Mouse (Mus musculus) cerebellum, adult 11 months (tissue): ENCODE data around the gene Pcdh9.
A peak's percentile ranks its signal among the peaks of the same experiment; 100 is the strongest.

Source experiments
- DNase-seq: peaks from one replicate; pipeline ENCODE4 v3.0.0; 2022

Pcdh9 gene

DNA sequence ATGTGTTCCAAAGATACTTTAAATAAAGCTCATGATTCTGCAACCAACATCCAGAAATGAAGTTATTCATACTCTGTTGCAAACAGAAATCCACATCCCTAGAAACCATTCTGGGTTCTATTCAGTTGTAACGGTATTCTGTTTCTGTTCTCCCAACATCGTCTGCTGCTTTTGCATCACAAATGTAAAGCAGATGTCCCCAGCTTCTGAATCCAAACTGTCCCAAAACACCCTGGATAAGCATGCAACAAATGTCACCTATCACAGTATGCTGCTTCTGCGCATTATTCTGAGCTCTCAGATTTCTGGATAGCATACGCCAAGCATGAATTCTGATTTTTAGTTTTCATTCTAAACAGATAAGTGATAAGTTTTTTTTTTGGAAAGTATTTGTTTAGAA, 516.3 kb downstream of the Pcdh9 start:
- DNase-seq = no peak

DNA sequence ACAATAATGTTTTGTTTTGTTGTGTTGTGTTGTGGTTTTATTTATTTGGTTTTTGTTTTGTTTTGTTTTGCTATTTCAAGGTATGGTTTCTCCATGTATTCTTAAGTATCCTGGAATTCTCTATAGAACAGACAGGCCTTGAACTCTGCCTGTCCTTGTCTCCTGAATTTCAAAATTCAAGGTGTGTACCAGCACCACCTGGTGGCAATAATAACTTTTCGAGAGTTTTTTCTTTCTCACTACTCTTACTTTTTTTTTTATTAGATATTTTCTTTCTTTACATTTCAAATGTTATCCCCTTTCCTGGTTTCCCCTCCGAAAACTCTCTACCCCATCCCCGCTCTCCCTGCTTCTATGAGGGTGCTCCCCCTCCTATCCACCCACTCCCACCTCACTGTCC, 536.3 kb downstream of the Pcdh9 start:
- no peak for DNase-seq

DNA sequence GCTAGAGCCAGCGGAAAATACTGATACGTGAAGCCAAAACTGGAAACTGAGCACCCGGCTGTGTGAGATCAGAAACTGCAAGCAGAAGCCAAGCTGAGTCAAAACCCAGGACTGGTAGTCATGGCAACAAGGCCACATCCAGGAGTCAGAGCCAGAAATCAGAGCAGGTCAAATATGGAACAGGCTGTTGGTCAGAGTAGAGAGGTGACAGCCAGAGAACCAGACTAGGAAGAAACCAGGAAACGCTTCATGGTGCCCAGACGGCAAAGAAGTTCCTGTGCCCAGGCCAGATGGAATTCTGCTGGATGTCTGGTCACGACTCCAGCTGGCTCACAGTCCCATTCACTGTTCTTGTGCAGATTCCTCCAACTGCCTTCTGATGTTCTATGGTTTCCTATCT, 539.6 kb downstream of the Pcdh9 start:
- DNase-seq = peak; percentile 89

DNA sequence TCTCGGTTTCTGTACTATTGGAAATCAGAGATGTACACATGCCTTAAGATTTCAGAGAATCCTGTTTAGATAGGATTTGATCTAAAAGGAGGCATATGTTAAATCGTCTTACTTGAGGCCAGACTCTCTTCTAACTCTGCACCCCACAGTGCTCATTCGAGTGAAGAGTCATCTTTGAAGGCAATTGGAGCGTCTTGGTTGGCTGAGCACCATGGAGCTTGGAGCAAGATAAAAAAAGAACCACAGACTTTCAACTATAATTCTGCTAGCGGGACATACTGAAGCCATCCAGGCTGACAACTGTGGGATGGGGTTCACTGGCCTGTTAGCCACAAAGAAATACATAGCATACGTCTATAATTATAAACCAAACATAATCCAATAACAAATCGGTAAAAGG, 541.3 kb downstream of the Pcdh9 start:
- peak; percentile 33 for DNase-seq

DNA sequence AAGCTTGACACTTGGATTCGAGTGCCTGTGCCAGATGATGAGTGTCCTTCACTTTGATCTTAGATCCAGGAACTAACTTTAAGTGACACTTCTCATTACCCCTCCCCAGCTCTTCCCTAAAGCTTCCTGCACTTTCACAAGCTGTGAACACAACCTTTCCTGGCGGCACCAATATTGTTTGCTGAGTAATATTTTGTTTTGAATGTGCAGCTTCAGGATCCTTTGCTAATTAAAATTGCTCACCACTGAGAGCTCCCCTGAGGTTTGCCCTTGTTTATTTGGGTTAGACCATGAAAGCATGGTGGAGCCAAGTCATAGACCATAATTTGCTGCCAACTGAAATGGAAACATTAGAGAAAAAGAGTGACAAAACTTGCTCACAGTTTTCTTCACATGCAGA, 543.4 kb downstream of the Pcdh9 start:
- DNase-seq = no peak

DNA sequence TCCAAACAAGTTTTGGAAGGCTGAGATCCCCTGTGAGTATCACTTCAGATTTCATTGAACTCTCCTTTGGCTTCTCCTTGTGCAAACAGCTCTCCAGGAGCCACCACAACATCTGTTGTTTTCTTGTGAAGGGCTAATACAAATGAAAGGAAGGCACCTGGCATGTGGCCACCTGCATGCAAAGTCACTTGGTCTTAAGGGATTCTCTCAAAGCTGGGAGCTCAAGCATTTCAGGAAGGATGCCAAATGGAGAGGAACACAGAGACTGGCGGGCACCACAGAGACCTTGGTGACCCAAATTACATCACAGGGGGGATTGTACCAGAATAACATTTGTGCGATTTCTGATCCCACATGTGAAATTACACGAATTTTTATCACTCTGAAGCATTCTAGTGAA, 547.7 kb downstream of the Pcdh9 start:
- peak; percentile 35 for DNase-seq

DNA sequence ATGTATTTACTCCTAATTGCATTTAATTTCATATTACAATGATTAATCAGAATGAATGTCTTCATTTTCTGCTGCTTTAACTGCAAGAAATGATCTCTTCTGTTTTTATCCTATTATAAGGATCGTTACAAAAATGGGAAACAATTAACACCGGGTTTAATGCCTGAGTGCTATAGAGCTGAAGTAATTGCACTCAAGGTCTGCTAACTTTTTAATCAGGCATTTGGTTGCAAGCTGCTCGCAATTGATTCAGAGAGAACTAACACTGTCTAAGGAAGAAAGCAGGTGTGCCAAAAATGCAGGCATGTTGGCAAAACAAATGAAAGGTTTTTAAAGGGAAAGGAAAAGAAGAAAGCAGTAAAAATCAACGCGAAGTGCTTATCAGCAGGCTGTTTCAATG, 549.1 kb downstream of the Pcdh9 start:
- no peak for DNase-seq

DNA sequence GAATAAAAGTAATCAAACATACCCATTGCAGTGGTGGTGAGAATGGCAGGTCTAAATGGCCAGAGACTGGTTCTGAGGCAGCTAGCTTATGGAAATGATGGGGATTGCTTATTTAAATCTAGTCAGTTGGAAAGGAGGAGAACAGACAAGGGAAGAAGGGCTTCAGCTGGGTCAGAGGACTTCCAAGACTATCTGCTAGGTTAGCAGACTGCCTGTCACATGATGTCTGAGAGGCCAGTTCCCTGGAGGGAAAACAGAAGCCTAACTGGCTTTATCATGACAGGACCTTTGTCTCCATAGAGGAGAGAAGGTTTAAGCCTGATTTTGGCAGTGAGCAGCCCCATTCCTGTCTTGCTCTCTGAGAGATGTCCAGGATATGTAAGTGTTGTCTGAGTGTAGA, 561.2 kb downstream of the Pcdh9 start:
- no peak for DNase-seq

DNA sequence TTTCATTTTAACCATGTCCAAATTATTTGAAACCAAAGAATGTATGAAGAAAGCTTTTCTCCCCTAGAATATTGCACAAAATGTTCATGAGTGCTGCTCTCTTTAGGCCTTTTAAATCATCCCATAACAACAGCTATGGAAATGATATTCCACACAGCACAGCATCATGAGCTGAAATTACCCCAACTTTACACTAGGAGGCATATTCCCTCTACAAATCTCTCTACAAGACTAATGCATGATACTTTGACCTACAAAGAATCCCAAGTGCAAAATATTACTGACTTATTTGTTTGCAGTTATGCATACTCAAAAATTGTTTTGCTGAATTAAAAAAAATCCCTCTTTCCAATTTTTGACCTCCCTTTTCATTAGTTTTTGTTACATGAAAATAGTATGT, 573.1 kb downstream of the Pcdh9 start:
- DNase-seq = no peak

DNA sequence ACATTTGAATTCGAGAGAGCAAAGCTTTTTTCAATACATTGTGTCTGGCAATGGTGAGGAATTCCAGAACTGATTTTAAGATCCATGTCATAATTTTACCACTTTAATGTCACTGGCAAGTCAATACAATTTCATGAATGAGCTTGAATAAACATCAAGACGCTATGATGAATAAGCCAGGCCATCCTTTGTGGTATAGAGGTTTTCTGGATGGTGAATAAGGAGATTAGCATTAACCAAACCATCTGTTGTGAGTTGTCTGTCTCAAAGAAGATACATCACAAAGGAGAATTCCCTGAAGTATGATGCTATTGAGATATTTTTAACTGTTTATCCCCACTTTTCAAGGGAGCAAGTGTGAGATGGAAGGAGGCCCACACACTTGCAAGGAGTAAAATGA, 602.1 kb downstream of the Pcdh9 start:
- DNase-seq = no peak

DNA sequence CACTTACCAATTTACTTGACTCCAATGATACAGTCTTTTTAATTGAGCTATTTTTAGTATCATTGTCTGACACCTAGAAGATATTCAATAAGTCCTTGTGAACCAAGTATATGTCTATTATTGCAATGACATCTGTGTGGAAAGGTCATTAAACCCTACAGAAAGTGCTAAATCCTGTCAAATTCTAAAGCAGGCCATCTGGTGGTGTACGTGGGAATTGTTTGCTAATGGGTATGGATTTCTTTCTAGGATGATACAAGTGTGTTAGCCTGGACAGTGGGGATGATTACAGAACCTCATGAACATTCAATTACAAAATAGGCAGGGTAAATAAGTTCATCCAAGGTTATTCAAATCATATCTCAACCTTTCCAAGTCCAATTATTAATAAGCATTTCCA, 602.8 kb downstream of the Pcdh9 start:
- no peak for DNase-seq

DNA sequence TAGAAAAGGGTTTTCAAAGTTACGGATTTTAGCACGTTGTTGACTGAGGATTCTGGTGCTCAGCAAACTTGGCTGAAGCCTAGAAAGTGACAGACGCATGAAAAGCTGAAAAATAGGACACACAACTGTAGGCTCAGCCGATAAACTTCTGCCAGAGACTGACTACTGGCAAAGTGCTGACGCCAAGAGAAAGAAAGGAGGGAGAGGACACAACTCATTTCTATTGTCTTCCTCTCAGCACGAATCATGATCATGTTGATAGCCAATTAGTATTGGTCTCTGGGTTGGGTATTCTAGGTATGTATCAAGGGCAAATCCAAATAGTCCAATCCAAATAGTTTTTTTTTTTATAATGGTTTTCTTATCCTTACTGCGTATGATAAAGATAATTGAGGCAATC, 605.3 kb downstream of the Pcdh9 start:
- no peak for DNase-seq

DNA sequence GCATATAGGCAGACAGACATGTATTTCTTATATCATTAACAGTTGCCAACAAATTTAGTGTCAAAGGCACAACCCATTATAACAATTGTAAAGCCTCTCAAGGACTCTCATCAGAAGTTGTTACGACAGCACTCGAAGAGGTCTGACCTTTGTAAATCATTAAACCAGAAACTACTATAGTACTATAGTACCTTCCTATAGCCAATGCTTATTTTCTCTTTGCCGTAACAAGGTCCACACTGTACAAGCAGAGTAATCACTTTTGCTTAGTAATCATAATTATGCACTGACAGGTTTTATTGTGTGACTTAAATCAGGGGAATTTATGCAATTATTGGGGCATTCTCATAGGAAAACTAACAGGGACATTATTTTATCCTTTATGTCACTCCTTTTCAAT, 606.5 kb downstream of the Pcdh9 start:
- no peak for DNase-seq

DNA sequence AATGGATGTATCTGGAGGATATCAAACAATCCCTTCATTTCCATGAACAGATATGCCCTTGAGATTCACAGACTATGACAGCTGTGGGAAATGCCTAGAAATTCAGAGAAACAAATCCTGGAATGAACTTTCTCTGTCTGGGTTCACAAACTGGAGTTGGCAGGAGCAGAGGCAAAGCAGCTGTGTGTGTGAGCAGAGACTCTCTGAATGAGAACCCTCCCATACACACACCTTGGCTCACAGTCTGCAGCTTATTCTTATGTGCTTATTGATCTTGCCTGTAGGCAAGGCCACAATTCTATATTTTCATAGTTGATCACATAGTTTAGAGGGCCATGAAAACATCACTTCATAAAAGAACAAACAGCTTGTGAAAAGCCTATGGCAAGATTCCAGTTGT, 614.8 kb downstream of the Pcdh9 start:
- no peak for DNase-seq

DNA sequence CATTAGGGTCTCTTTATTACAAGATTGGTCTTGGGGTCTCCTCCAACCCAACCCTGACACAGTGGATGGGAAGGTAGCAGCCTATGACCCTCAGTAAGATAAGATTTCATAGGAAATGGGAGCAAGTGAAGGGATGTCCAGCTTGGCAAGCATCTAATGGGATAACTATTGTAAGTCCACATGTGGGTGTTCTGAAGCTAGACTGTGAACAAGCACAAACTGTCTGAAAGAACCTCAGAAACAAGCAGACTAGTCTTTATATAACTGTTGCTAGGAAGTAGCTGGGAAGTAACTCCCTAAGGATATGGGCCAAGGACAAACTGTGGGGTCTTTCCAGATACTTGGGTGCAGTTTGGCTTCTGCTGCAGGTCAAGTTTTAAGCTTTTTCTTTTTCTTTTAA, 615.7 kb downstream of the Pcdh9 start:
- no peak for DNase-seq

DNA sequence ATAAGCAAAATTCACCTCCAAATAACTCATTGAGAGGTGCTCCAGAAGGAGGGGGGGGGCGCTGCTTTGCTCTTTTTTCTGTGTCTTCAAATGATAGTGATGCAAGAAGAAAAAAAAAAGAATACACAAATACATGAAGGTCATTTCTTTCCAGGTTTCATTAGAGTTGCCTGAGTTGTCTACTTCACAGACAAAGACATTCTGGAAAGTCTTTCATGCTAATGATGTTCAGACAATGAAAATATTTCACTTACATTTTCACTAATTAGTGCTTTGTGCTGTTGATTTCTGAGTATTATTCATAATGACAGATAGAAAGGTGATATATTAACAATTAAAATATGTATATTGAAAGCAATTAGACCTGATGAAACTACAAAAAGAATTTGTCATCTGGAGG, 637.1 kb downstream of the Pcdh9 start:
- DNase-seq = no peak

DNA sequence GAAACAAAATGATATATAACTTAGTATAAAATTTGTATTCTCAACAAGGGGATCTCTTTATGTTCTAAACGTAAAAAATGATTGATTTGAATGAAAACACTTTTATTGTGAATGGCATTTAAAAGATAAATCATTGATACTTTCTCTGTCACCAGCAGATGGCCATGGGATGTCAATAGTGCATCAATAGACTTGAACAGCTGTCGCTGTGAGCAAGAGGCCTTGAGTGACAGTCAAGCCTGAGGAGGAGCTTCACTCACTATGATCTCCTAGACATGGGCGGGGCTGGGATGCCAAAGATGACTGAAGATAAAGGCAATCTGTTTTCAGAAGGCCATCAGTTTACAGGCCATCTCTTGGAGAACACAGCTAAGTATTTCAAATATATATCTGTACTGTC, 650.2 kb downstream of the Pcdh9 start:
- no peak for DNase-seq

DNA sequence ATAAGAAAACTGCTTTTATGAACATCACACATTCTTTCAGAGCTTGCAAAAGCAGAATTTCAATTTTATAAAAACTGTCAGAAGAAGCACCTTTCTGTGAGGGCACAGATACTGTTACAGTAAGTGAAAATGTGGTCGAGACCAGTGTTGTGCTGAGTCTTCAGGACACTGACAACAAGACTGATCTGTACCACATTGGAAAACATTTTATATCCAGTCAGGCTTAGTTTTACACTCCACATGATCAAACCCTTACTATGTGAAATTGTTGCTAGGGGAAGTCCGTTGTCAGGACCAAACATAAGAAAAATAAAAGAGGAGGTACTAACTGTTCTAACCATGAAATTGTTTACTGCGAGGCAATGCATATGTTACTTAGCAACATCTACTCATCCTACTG, 656.1 kb downstream of the Pcdh9 start:
- DNase-seq = no peak

DNA sequence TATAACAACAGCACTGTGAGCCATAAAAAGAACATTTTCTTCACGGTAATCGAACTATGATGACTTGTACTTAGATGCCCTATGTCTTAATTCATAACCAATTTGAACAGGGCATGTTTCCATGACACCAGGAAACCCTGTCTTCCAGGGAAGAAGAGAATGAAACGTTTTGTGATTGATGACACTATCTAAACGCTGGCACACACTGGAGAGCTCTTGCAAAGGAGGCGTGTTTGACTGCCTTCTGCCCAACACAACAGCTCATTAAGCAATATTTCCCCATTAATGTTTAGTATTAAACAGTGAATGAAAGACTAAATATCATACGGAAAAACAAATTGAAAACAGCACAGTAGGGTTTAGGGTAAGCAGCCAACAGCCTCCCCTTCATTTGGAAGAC, 656.9 kb downstream of the Pcdh9 start:
- no peak for DNase-seq

DNA sequence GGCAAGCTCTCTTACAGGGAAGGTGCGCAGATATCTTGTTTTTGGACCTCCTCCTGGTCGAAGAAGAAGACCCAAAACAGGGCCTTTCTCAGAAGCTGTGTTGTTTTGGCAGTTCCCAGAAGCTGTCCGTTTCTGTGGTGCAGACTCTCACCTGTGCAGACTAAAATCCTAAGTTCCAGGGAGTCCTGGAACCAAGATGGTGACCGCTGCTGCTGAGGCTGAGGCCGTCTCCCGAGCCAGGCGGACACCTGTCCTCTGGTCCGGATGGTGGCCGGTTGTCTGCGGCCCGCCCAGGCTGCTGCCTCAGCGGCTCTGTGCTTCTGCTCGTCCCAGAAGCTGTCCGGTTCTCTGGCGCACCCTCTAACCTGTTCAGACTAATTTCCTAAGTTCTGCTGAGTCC, 675.6 kb downstream of the Pcdh9 start:
- DNase-seq = peak; percentile 53

DNA sequence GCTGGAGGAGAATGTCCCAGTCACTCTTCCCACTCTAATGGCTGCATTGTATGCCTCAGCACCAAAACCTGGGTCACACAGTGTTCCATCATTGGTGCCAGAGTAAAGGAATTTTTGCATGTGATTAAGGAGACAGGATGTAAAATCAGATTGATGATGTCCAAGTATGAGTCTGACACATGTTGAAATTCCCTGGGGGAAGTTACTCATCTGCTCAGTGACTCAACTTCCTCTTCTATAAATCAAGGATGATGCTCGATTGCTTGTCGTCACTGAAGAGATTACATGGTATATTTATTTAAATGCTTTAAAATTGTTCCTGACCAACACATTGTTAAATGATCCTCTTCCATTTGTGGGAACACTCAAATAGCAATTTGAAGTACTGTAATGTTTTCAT, 690.7 kb downstream of the Pcdh9 start:
- no peak for DNase-seq

DNA sequence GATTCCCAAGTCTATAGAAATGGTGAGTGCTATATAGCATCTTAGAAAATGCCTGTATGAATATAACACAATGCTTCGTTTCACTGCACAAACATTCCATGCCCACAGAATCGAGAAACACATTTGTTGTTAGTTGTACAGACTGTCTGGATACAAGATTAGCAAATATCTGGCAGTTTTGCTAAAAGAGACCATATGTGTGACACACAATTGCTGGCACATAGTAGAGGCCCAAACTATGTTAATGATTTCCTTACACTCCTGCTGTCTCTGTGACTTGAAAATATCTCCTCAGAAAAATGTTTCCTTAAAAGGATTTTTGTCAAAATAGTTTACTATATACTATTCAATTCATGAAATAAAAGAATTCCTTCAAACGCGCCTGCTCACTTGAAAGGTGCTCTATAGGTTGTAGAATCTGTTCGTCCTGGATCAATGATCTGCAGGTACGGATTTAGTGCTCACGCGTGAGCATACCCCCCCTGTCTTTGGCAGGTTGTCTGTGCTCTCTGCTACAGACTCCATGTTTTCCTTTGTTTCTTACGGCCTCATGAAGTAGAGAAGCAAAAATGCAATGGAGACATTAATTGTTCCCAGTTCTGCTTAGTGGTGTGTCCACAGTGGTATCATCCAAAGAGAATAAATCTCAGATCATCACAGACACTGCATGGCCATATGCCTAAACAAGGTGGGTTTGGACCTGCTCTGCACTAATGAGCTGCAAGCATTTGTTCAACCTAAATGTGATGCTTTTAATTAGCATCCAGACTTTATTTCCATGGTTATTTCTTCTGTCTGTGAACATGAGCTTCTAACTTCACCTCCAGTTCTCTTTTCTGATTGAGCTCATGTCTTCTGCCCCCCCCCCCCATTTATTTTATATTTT, 707.6 kb downstream of the Pcdh9 start:
- no peak for DNase-seq

DNA sequence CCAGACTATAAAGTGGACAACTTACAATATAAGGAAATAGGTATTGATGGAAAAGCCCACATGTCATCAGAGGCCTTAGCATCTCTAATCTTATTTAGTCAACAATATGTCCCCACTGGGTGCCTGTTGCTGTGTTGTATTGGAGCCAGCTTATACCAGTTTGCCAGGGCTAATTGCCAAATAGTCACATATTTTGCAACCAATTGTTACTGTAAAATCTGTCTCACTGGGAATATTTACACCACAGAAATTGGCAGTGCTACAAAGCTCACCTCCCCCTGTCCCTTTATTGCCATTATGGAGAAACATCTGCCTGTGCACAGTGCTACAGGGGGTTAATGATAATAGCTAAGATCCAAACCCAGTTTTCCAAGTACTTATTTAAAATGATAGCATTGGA, 721.3 kb downstream of the Pcdh9 start:
- no peak for DNase-seq

DNA sequence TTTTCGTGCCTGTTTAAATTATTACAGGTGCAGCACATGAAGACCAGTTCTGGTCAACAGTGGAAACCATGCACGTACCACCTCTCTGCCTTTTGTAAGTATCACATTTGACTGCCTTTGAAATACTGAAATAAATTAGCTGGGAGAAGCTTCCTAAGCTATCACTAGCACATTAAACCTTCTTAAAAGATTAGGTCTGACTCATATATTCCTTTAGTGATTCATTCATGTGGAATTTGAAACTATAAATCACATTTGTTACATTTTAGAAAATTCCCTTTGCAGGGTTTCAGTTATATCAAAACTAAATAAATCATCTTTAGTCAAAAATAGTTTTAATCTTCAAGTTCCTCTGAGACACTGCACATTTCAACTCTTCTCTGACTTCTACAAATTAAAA, 722.1 kb downstream of the Pcdh9 start:
- DNase-seq = no peak

DNA sequence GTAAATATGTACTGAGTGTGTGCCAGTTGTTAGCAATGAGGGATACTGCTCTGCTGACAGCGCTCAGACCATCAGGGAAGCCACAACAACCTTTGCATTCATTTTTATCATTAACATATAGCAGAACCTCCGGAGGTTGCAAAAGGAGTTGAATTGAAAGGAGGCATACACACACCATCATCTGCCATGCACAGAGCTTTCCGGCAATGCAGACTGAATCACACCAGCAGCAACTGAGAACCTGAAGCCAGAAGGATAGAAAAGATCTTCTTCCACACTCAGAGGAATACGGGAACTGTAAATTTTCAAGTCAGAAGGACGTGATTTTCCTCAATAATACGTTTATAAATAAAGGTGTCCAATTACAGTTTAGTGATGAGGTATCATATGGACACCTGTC, 747.1 kb downstream of the Pcdh9 start:
- no peak for DNase-seq
